Mouse (Mus musculus) heart, postnatal 0 days (tissue): ENCODE measurements around the gene Mrps6.

Experiments
- CTCF ChIP-seq: IDR thresholded peaks from 2 replicates; pipeline ENCODE4 v1.5.1; 2016; ENCODE audit warnings: antibody characterized with exemption, control low read depth, low read depth
- EP300 ChIP-seq: IDR thresholded peaks from 2 replicates; pipeline ENCODE4 v1.6.1; 2016; ENCODE audit warnings: antibody characterized with exemption, low read depth

- TF ChIP-seq EP300: no peak
- no peak for TF ChIP-seq CTCF
Measured at GRCm38 (mm10) chr16:92052569-92052968, 5.5 kb upstream of the Mrps6 start.
